Mouse (Mus musculus) CH12.LX (cell line): ENCODE results near the gene Vps41. TPM values are rescaled to one million over a fixed set of nuclear protein-coding genes. Genes with fewer than 3 reads are reported as not detected.

Source experiments
- DNase-seq: peaks from one replicate; pipeline ENCODE4 v3.0.0-alpha.2; 2013; ENCODE audit errors: extremely low read depth
- H3K27ac ChIP-seq: 2 replicates; pipeline ENCODE4 v1.5.1; 2012; ENCODE audit warnings: low read depth, mild to moderate bottlenecking, control low read depth, moderate library complexity; ENCODE audit not compliant: insufficient read depth
- H3K27me3 ChIP-seq: replicated peaks from 2 replicates; pipeline ENCODE3; 2012; ENCODE audit warnings: inconsistent platforms
- H3K36me3 ChIP-seq, 2 experiments: replicated peaks in 1 of 2; 2 replicates each; pipeline versions ENCODE3 to v1.6.1; 2012; ENCODE audit warnings: inconsistent platforms in 1 of 2, low read length in 1 of 2, mild to moderate bottlenecking in 1 of 2, mixed read lengths in 1 of 2, moderate library complexity in 1 of 2; ENCODE audit not compliant: control insufficient read depth in 1 of 2, insufficient read depth in 1 of 2
- H3K4me1 ChIP-seq, 2 experiments: 2 replicates each; pipeline ENCODE4 v1.6.1; 2012; ENCODE audit warnings: inconsistent platforms in 1 of 2, moderate library complexity in 1 of 2; ENCODE audit not compliant: insufficient read depth in 2 of 2, control insufficient read depth in 1 of 2
- H3K4me2 ChIP-seq: 2 replicates; pipeline ENCODE4 v1.6.1; 2012; ENCODE audit warnings: low read depth, mild to moderate bottlenecking, control low read depth; ENCODE audit not compliant: poor library complexity, insufficient read depth, severe bottlenecking
- H3K4me3 ChIP-seq, 3 experiments: fragments of 150-350 bp in 1 of 3; sonication (generic) in 1 of 3; replicated peaks in 1 of 3; 2 replicates each; pipeline versions ENCODE3 to v1.5.1; 2011 to 2012; ENCODE audit warnings: low read depth in 2 of 3, low read length in 2 of 3, mild to moderate bottlenecking in 2 of 3, moderate library complexity in 2 of 3, control low read depth in 1 of 3, improper control_type of control experiment in 1 of 3, inconsistent platforms in 1 of 3, mixed read lengths in 1 of 3; ENCODE audit not compliant: poor library complexity in 1 of 3
- H3K79me2 ChIP-seq: replicated peaks from 2 replicates; pipeline ENCODE4 v1.6.1; 2012; ENCODE audit warnings: mild to moderate bottlenecking, moderate library complexity; ENCODE audit not compliant: control insufficient read depth, poor library complexity, insufficient read depth, severe bottlenecking; ENCODE audit errors: extremely low read depth
- H3K9ac ChIP-seq: 2 replicates; pipeline ENCODE4 v1.6.1; 2012; ENCODE audit warnings: low read depth, mild to moderate bottlenecking, control low read depth, moderate library complexity; ENCODE audit not compliant: insufficient read depth
- H3K9me3 ChIP-seq: replicated peaks from 2 replicates; pipeline ENCODE3; 2012; ENCODE audit warnings: low read length, inconsistent platforms, mixed read lengths
- BHLHE40 ChIP-seq: IDR thresholded peaks from 2 replicates; pipeline ENCODE4 v1.6.1; 2011; ENCODE audit warnings: mild to moderate bottlenecking, low read depth, low read length, improper control_type of control experiment
- CHD1 ChIP-seq: IDR thresholded peaks from 2 replicates; pipeline ENCODE4 v1.6.1; 2012; ENCODE audit warnings: low read depth, low read length, improper control_type of control experiment, inconsistent platforms
- CTCF ChIP-seq, 2 experiments: IDR thresholded peaks in 1 of 2; conservative IDR thresholded peaks in 1 of 2; 2 replicates each; pipeline ENCODE4 v1.5.1; 2011 to 2012; ENCODE audit warnings: low read depth in 2 of 2, low read length in 2 of 2, improper control_type of control experiment in 1 of 2, inconsistent platforms in 1 of 2, mild to moderate bottlenecking in 1 of 2, moderate library complexity in 1 of 2
- E2F4 ChIP-seq: IDR thresholded peaks from 2 replicates; pipeline ENCODE4 v1.6.1; 2011; ENCODE audit warnings: low read depth, low read length, improper control_type of control experiment; ENCODE audit not compliant: insufficient replicate concordance
- ELF1 ChIP-seq: IDR thresholded peaks from 2 replicates; pipeline ENCODE4 v1.6.1; 2014; ENCODE audit warnings: low read depth, mild to moderate bottlenecking, inconsistent platforms, low read length, improper control_type of control experiment
- EP300 ChIP-seq: IDR thresholded peaks from 2 replicates; pipeline ENCODE4 v1.6.1; 2011; ENCODE audit warnings: low read length, improper control_type of control experiment
- GABPA ChIP-seq: IDR thresholded peaks from 2 replicates; pipeline ENCODE4 v1.6.1; 2012; ENCODE audit warnings: low read depth, low read length, improper control_type of control experiment, inconsistent platforms; ENCODE audit not compliant: insufficient replicate concordance
- HCFC1 ChIP-seq: IDR thresholded peaks from 2 replicates; pipeline ENCODE4 v1.6.1; 2012; ENCODE audit warnings: low read depth, mild to moderate bottlenecking, inconsistent platforms, low read length, improper control_type of control experiment
- IRF4 ChIP-seq: IDR thresholded peaks from 2 replicates; pipeline ENCODE4 v1.6.1; 2014; ENCODE audit warnings: low read depth, mild to moderate bottlenecking, inconsistent platforms, low read length, improper control_type of control experiment
- JUN ChIP-seq: IDR thresholded peaks from 2 replicates; pipeline ENCODE4 v1.6.1; 2011; ENCODE audit warnings: low read depth, mild to moderate bottlenecking, low read length, improper control_type of control experiment, moderate library complexity; ENCODE audit not compliant: insufficient read depth
- KAT2A ChIP-seq: IDR thresholded peaks from 2 replicates; pipeline ENCODE4 v1.6.1; 2012; ENCODE audit warnings: low read length, improper control_type of control experiment, inconsistent platforms; ENCODE audit not compliant: insufficient replicate concordance
- MAFK ChIP-seq: IDR thresholded peaks from 2 replicates; pipeline ENCODE4 v1.6.1; 2011; ENCODE audit warnings: low read length, improper control_type of control experiment; ENCODE audit not compliant: insufficient replicate concordance
- MEF2A ChIP-seq: IDR thresholded peaks from 2 replicates; pipeline ENCODE4 v1.6.1; 2014; ENCODE audit warnings: low read depth, mild to moderate bottlenecking, inconsistent platforms, low read length, improper control_type of control experiment, borderline replicate concordance
- MYC ChIP-seq: IDR thresholded peaks from 2 replicates; pipeline ENCODE4 v1.6.1; 2011; ENCODE audit warnings: low read depth, mild to moderate bottlenecking, improper control_type of control experiment, low read length
- PAX5 ChIP-seq: IDR thresholded peaks from 2 replicates; pipeline ENCODE4 v1.6.1; 2012; ENCODE audit warnings: low read length, inconsistent platforms, mixed read lengths
- POLR2AphosphoS2 ChIP-seq: IDR thresholded peaks from 2 replicates; pipeline ENCODE4 v1.6.1; 2011; ENCODE audit warnings: low read depth, low read length, improper control_type of control experiment
- RAD21 ChIP-seq: IDR thresholded peaks from 2 replicates; pipeline ENCODE4 v1.6.1; 2011; ENCODE audit warnings: low read depth, mild to moderate bottlenecking, low read length, improper control_type of control experiment, moderate library complexity
- RCOR1 ChIP-seq: conservative IDR thresholded peaks from 2 replicates; pipeline ENCODE4 v1.6.1; 2012; ENCODE audit warnings: low read depth, mild to moderate bottlenecking, inconsistent platforms, low read length, improper control_type of control experiment
- SIN3A ChIP-seq: IDR thresholded peaks from 2 replicates; pipeline ENCODE4 v1.6.1; 2012; ENCODE audit warnings: low read length, improper control_type of control experiment, inconsistent platforms
- SMC3 ChIP-seq: IDR thresholded peaks from 2 replicates; pipeline ENCODE4 v1.6.1; 2011; ENCODE audit warnings: low read depth, low read length, improper control_type of control experiment
- TCF12 ChIP-seq: IDR thresholded peaks from 2 replicates; pipeline ENCODE4 v1.6.1; 2014; ENCODE audit warnings: low read depth, mild to moderate bottlenecking, inconsistent platforms, low read length, improper control_type of control experiment
- UBTF ChIP-seq: IDR thresholded peaks from 2 replicates; pipeline ENCODE4 v1.6.1; 2012; ENCODE audit warnings: low read depth, mild to moderate bottlenecking, inconsistent platforms, low read length, improper control_type of control experiment, moderate library complexity
- USF2 ChIP-seq: conservative IDR thresholded peaks from 2 replicates; pipeline ENCODE4 v1.6.1; 2011; ENCODE audit warnings: low read depth, low read length, improper control_type of control experiment
- dilution Hi-C: fragments of 300-500 bp; cut with MboI; formaldehyde crosslinking; loops from 2 replicates; pipeline ENCODE4 v1.14.3; 2020; ENCODE audit warnings: low sequenced_read_pairs; ENCODE audit not compliant: extremely low pct_unique_long_range_greater_than_20kb, extremely low pct_ligation_motif_present
- in situ Hi-C: fragments of 300-500 bp; cut with MboI; formaldehyde crosslinking; loops from 3 replicates; pipeline ENCODE4 v1.14.3; 2019; ENCODE audit warnings: low sequenced_read_pairs, low pct_ligation_motif_present, low pct_unique_long_range_greater_than_20kb, mixed read lengths
- polyA plus RNA-seq: library from polyadenylated mRNA; unstranded; fragments of >175 nt; gene quantifications from 2 replicates; pipeline ENCODE4 v1.2.1, GENCODE M21; 2012; ENCODE audit warnings: low read depth; ENCODE audit not compliant: insufficient read length
- total RNA-seq, 2 experiments: library from RNA; depleted of rRNA; stranded (reverse); fragments of 300-350 nt in 1 of 2; fragments of >200 nt in 1 of 2; gene quantifications; 2 replicates each; pipeline ENCODE4 v1.2.3; 2012 to 2014

Vps41 gene
- total and polyA plus RNA-seq, 3 experiments, result 41.7 to 59.2 (median 48.1) TPM

DNA sequence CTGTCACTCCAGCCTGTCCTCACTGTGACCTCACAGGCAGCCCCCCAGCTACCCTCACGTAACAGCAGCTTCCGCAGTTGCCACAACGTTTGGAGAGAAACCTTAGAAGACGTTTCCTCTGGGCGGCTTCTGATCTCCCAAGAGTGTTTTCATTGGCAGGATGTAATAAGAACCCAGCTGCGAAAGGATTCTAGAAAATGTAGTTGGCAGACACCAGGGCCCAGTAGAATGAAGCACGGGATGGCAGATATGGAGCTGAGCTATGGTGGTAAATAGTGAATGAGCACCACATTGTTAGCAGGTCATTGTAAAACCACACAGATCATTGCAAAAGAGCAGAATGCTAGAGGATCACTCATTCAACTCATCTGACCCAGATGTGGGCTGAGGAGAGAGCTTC is 158.2 kb downstream of the Vps41 start:
- in situ Hi-C loops (no loop called here), dilution Hi-C loops (no loop called here)
- Histone ChIP-seq H3K4me2 (no peak overlapping the region), H3K36me3 (no peaks in the 10 kb centered on the region), H3K4me3 (no peak overlapping the region), H3K9ac (no peak overlapping the region), H3K4me1 (peaks cover 0 to 8% of the 10 kb centered on the region in 2 experiments; a peak in 1 of 4 replicates), H3K9me3 (no peaks in the 10 kb centered on the region), H3K27ac (no peak overlapping the region), H3K79me2 (no peaks in the 10 kb centered on the region), H3K27me3 (no peaks in the 10 kb centered on the region)
- TF ChIP-seq HCFC1 (no peak), USF2 (no peak), POLR2AphosphoS2 (no peak), MEF2A (no peak), CTCF (conservative IDR thresholded peaks at IDR 0.05 in 1 of 2, IDR thresholded peaks at IDR 0.05 in 1 of 2; ENCODE audit: low read depth in 2 of 2, low read length in 2 of 2) (no peak), BHLHE40 (no peak), UBTF (no peak), RCOR1 (no peak), EP300 (no peak), SMC3 (no peak), E2F4 (no peak)
- no peak for DNase-seq

DNA sequence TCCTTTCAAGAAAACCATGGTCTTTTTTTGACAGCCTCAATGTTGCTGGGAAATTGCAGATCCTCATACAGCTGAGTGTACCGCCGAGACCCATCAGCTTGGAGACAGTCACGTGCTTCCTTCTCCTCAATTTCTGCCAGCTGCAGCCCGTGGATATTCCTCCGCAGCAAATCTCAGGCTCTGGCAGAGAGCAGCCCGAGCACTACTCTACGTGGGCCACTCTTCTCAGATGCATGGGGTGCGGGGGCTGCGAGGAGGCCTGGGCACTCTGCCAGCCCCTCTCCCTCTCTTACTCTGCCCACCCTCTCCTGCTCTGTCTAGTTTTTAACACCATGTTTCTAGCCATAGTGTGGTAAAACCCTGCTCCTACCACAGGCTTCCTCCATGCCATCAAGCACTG is 175.8 kb downstream of the Vps41 start:
- no peaks in the 10 kb centered on the region for H3K4me1 ChIP-seq

More for the DNA sequence above, 175.8 kb downstream of the Vps41 start:
- Histone ChIP-seq H3K9ac (no peak overlapping the region), H3K36me3 (no peaks in the 10 kb centered on the region), H3K79me2 (no peaks in the 10 kb centered on the region), H3K9me3 (no peaks in the 10 kb centered on the region), H3K27ac (no peak overlapping the region), H3K4me3 (no peak overlapping the region), H3K27me3 (no peaks in the 10 kb centered on the region)
- dilution Hi-C loops, result no loop called here
- DNase-seq, result no peak
- TF ChIP-seq MAFK, result no peak
- no peak for TF ChIP-seq SMC3
- TF ChIP-seq E2F4, result no peak
- TF ChIP-seq RAD21, result no peak
- no peak for TF ChIP-seq CHD1
- no peak for TF ChIP-seq ELF1
- no peak for TF ChIP-seq GABPA
- TF ChIP-seq HCFC1, result no peak
- no peak for TF ChIP-seq BHLHE40
- no peak for TF ChIP-seq UBTF
- no peak for TF ChIP-seq TCF12
- TF ChIP-seq SIN3A, result no peak
- no peak for TF ChIP-seq KAT2A
- no peak for TF ChIP-seq POLR2AphosphoS2
- no peak for TF ChIP-seq MYC
- no peak for TF ChIP-seq JUN
- TF ChIP-seq RCOR1, result no peak
- TF ChIP-seq IRF4, result no peak
- no peak for TF ChIP-seq PAX5
- TF ChIP-seq, all 38 proteins: peak for 0
- in situ Hi-C loops, result no loop called here
- no peak overlapping the region for H3K4me2 ChIP-seq
